Mouse (Mus musculus) right cerebral cortex, adult 18-20 months (tissue): ENCODE data around the gene Ccdc107.
A peak's percentile ranks its signal among the peaks of the same experiment; 100 is the strongest.

ENCODE experiments used
- DNase-seq: peaks from one replicate; pipeline ENCODE4 v3.0.0; 2022; ENCODE audit warnings: mixed read lengths

Ccdc107 gene

GRCm38 (mm10) chr4:43492821-43493185 lies at the start of gene Ccdc107:
TSS of gene Ccdc107 (plus strand) at chr4:43492900.
- peak; percentile 97 for DNase-seq

GRCm38 (mm10) chr4:43443511-43443910 lies 49.2 kb upstream of the Ccdc107 start:
- no peak for DNase-seq

- DNase-seq, result no peak
Observed at GRCm38 (mm10) chr4:43447251-43447650, 45.4 kb upstream of the Ccdc107 start.

GRCm38 (mm10) chr4:43448554-43448953 lies 44.1 kb upstream of the Ccdc107 start:
- no peak for DNase-seq

- no peak for DNase-seq
Observed at GRCm38 (mm10) chr4:43452315-43452714, 40.4 kb upstream of the Ccdc107 start.

- no peak for DNase-seq
Observed at GRCm38 (mm10) chr4:43453413-43453812, 39.3 kb upstream of the Ccdc107 start.

- no peak for DNase-seq
Observed at GRCm38 (mm10) chr4:43454041-43454836, 38.5 kb upstream of the Ccdc107 start, which contains the start of gene Cd72. TSS of gene Cd72 (minus strand) at chr4:43454628.

GRCm38 (mm10) chr4:43456470-43456869 lies 36.2 kb upstream of the Ccdc107 start:
- DNase-seq, result no peak

GRCm38 (mm10) chr4:43457124-43457523 lies 35.6 kb upstream of the Ccdc107 start:
- no peak for DNase-seq

GRCm38 (mm10) chr4:43463102-43463501 lies 29.6 kb upstream of the Ccdc107 start:
- no peak for DNase-seq

GRCm38 (mm10) chr4:43465935-43466334 lies 26.8 kb upstream of the Ccdc107 start:
- DNase-seq, result no peak

GRCm38 (mm10) chr4:43466872-43467271 lies 25.8 kb upstream of the Ccdc107 start:
- no peak for DNase-seq

- no peak for DNase-seq
Observed at GRCm38 (mm10) chr4:43470301-43470700, 22.4 kb upstream of the Ccdc107 start.

- no peak for DNase-seq
Observed at GRCm38 (mm10) chr4:43473636-43474035, 19.1 kb upstream of the Ccdc107 start.

- no peak for DNase-seq
Observed at GRCm38 (mm10) chr4:43476604-43477003, 16.1 kb upstream of the Ccdc107 start.

GRCm38 (mm10) chr4:43477857-43478533 lies 14.7 kb upstream of the Ccdc107 start:
- DNase-seq, result peak; percentile 90

- no peak for DNase-seq
Observed at GRCm38 (mm10) chr4:43478534-43478858, 14.2 kb upstream of the Ccdc107 start.

- no peak for DNase-seq
Observed at GRCm38 (mm10) chr4:43478906-43479832, 13.5 kb upstream of the Ccdc107 start.

- no peak for DNase-seq
Observed at GRCm38 (mm10) chr4:43480985-43481384, 11.7 kb upstream of the Ccdc107 start.

- no peak for DNase-seq
Observed at GRCm38 (mm10) chr4:43481894-43482456, 10.7 kb upstream of the Ccdc107 start.

- DNase-seq, result no peak
Observed at GRCm38 (mm10) chr4:43482591-43482990, 10.1 kb upstream of the Ccdc107 start.

GRCm38 (mm10) chr4:43483535-43484091 lies 9.1 kb upstream of the Ccdc107 start, which contains the start of gene Sit1:
TSS of gene Sit1 (minus strand) at chr4:43483734.
- no peak for DNase-seq
